Mouse (Mus musculus) cerebellum, adult 2 months (tissue): ENCODE measurements at regions not wholly inside any gene's neighbourhood (a gene's known extent, or its start where the extent isn't known, plus 50 kb on each side); places are given as distances from the start of the nearest gene placed in this dataset.

Experiments
- DNase-seq, 2 experiments: peaks; one replicate each; pipeline ENCODE4 v3.0.0; 2021
- H3K27ac ChIP-seq: fragments of 200-500 bp; 2 replicates; pipeline ENCODE4 v1.5.1; 2012; ENCODE audit warnings: low read length, control low read depth, inconsistent platforms; ENCODE audit not compliant: insufficient read depth
- H3K27me3 ChIP-seq: fragments of 200-500 bp; 2 replicates; pipeline ENCODE4 v1.6.1; 2012; ENCODE audit warnings: inconsistent platforms, mild to moderate bottlenecking, low read length, moderate library complexity; ENCODE audit not compliant: control insufficient read depth, insufficient read depth
- H3K4me1 ChIP-seq: fragments of 200-500 bp; 2 replicates; pipeline ENCODE4 v1.6.1; 2011; ENCODE audit warnings: low read length; ENCODE audit not compliant: control insufficient read depth, insufficient read depth
- H3K4me3 ChIP-seq: fragments of 200-500 bp; replicated peaks from 2 replicates; pipeline ENCODE3; 2011; ENCODE audit warnings: mild to moderate bottlenecking, low read depth, low read length, control low read depth; ENCODE audit not compliant: insufficient read depth
- CTCF ChIP-seq: fragments of 200-500 bp; IDR thresholded peaks from 2 replicates; pipeline ENCODE4 v1.5.1; 2011; ENCODE audit warnings: low read depth, mild to moderate bottlenecking, control low read depth, low read length, moderate library complexity, borderline replicate concordance; ENCODE audit not compliant: insufficient read depth
- POLR2A ChIP-seq: fragments of 200-500 bp; IDR thresholded peaks from 2 replicates; pipeline ENCODE4 v1.6.1; 2011; ENCODE audit warnings: low read length, control low read depth, borderline replicate concordance; ENCODE audit not compliant: insufficient read depth
- WGBS: fragments of 180-500 bp; shearing (Covaris S2); methylation state at CpG from one replicate; pipeline ENCODE4 v1.1.7; 2018; 5-methylcytosine and 5-hydroxymethylcytosine counted together

DNA sequence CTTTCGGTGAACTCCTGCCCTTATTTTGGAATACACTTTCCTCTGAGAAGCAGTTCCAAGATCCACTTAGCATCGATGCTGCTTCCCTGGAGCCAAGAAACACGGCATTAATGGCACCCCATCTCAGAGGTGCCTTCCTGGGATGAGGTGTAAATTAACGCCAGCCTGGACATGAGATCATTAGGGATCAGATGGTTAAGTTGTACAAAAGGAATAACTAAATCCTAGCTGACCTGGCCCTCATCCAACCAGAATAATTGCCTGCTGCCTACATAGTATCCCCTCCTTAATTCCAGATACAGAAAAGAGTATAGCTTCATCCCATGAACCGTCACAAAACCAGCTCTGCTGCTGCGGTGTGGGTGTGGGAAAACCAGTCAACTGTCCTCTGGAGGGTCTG lies 304.6 kb upstream of the Nfe2l3 start:
- no peaks in the 10 kb centered on the region for H3K4me1 ChIP-seq
- WGBS, result 68% methylated on average over 6 of the region's 6 CpGs
- H3K27me3 ChIP-seq, result no peaks in the 10 kb centered on the region
- TF ChIP-seq CTCF, result no peak
- TF ChIP-seq POLR2A, result no peak
- H3K27ac ChIP-seq, result no peak overlapping the region
- no peak for DNase-seq
- no peak overlapping the region for H3K4me3 ChIP-seq

DNA sequence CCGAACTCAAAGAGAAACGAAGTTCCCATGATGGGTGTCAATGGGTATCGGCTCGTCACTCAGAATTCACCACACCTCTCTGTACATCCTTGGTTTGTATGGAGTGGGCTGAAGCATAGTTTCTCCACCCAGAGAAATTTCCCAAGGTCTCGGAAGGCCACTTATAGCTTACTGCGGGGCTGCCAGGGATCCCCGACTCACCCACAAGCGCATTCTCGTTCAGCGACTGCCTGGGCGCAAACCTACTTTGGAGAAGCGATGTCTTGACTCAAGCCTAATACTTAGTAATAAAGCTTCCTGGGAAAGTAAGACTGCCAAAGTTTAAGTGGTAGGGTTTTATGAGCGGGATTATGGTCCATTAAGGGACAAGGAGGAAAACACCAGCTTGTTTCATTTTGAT lies 303.4 kb upstream of the Nfe2l3 start:
- DNase-seq, result no peak
- TF ChIP-seq CTCF, result no peak
- TF ChIP-seq POLR2A, result no peak
- no peak overlapping the region for H3K27ac ChIP-seq
- WGBS, result 98% methylated on average over 13 of the region's 13 CpGs
- H3K27me3 ChIP-seq, result no peaks in the 10 kb centered on the region
- H3K4me3 ChIP-seq, result no peak overlapping the region
- H3K4me1 ChIP-seq, result no peaks in the 10 kb centered on the region

- WGBS, result 94% methylated on average over 14 of the region's 14 CpGs
- Histone ChIP-seq H3K4me3 (no peak overlapping the region), H3K27ac (no peak overlapping the region), H3K4me1 (no peaks in the 10 kb centered on the region), H3K27me3 (no peaks in the 10 kb centered on the region)
- TF ChIP-seq CTCF, result no peak
- TF ChIP-seq POLR2A, result no peak
- no peak for DNase-seq
These were observed 302.9 kb upstream of the Nfe2l3 start for GRCm38 (mm10) chr6:51129591-51129990.

- Histone ChIP-seq H3K27me3 (no peaks in the 10 kb centered on the region), H3K4me1 (no peaks in the 10 kb centered on the region), H3K27ac (no peak overlapping the region), H3K4me3 (no peak overlapping the region)
- no peak for DNase-seq
- WGBS, result 53% methylated on average over 11 of the region's 11 CpGs
- TF ChIP-seq POLR2A (no peak), CTCF (no peak)
These were observed 287.7 kb upstream of the Nfe2l3 start for GRCm38 (mm10) chr6:51144762-51145161.

- no peak for DNase-seq
- Histone ChIP-seq H3K4me1 (no peaks in the 10 kb centered on the region), H3K27ac (no peak overlapping the region), H3K27me3 (no peaks in the 10 kb centered on the region), H3K4me3 (no peak overlapping the region)
- WGBS, result 95% methylated on average over 4 of the region's 4 CpGs
- no peak for TF ChIP-seq POLR2A
These were observed 286.6 kb upstream of the Nfe2l3 start for GRCm38 (mm10) chr6:51145863-51146262.

DNA sequence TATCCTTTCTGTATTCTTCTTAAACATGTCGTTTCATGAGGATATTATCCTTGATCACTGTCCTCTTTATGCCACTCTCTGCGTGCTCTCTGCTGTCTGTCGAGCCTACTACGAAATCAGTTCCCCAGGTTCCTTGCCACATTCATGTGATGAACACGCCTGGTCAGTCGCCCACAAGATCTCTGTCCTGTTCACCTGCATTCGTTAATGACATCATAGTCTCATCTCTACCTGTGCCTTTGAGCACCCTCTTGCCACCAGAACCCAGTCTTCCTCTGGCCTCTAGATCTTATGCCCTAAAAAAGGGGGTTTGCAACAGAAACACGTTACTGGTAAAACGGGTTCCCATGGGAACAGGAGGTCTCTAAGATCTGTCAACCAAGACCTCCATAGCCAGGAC lies 283.6 kb upstream of the Nfe2l3 start:
- Histone ChIP-seq H3K27me3 (no peaks in the 10 kb centered on the region), H3K4me1 (peaks cover 5% of the 10 kb centered on the region), H3K4me3 (no peak overlapping the region), H3K27ac (no peak overlapping the region)
- WGBS, result 93% methylated on average over 9 of the region's 9 CpGs
- no peak for TF ChIP-seq CTCF
- no peak for TF ChIP-seq POLR2A
- no peak for DNase-seq

- Histone ChIP-seq H3K4me3 (no peak overlapping the region), H3K27me3 (no peaks in the 10 kb centered on the region), H3K27ac (no peak overlapping the region), H3K4me1 (peaks cover 5% of the 10 kb centered on the region)
- WGBS, result 87% methylated on average over 2 of the region's 2 CpGs
- no peak for DNase-seq
- no peak for TF ChIP-seq POLR2A
- TF ChIP-seq CTCF, result no peak
These were observed 282.4 kb upstream of the Nfe2l3 start for GRCm38 (mm10) chr6:51150066-51150465.

- WGBS, result 97% methylated on average over 7 of the region's 7 CpGs
- no peak overlapping the region for H3K4me3 ChIP-seq
- no peak overlapping the region for H3K27ac ChIP-seq
- H3K27me3 ChIP-seq, result no peaks in the 10 kb centered on the region
- DNase-seq, result no peak
- H3K4me1 ChIP-seq, result peaks cover 5% of the 10 kb centered on the region
- TF ChIP-seq CTCF, result no peak
- no peak for TF ChIP-seq POLR2A
These were observed 282.0 kb upstream of the Nfe2l3 start for GRCm38 (mm10) chr6:51150486-51150885.

GRCm38 (mm10) chr6:51150916-51151315 lies 281.6 kb upstream of the Nfe2l3 start:
- WGBS, result 47% methylated on average over 2 of the region's 2 CpGs

More at GRCm38 (mm10) chr6:51150916-51151315, 281.6 kb upstream of the Nfe2l3 start:
- DNase-seq, result peak in 1 of 2 experiments; percentile 74
- no peaks in the 10 kb centered on the region for H3K27me3 ChIP-seq
- no peak overlapping the region for H3K27ac ChIP-seq
- peaks cover 5% of the 10 kb centered on the region for H3K4me1 ChIP-seq
- H3K4me3 ChIP-seq, result no peak overlapping the region
- TF ChIP-seq CTCF (no peak), POLR2A (no peak)
